Mouse (Mus musculus): ENCODE results near the gene Tmem35b. TPM values are rescaled to one million over a fixed set of nuclear protein-coding genes. Genes with fewer than 3 reads are reported as not detected.
"Not testable (repeated sequence)": the region's sequence is repeated elsewhere in the genome, so short reads cannot be mapped to it uniquely, and the experiment has no call there.

The Tmem35b gene
- polyA plus RNA-seq (2015; fragmentation: Nextera tagmentation; extraction: Ambion mirVana): 14.2 and 14.4 TPM in 2 replicates

GRCm38 (mm10) chr4:127123391-127123790 is at the start of gene Tmem35b:
Gene Tmem35b, plus strand, starts transcription at chr4:127123691.
- no peaks in the 10 kb centered on the region for H3K9me3 ChIP-seq (replicated peaks; ENCODE audit: control insufficient read depth, low read length)
- 89% methylated on average over 5 of the region's 5 CpGs for WGBS
- no peak within 1 kb of the TSS for H3K4me3 ChIP-seq (ENCODE audit: low read length)
- H3K36me3 ChIP-seq (ENCODE audit: control insufficient read depth, insufficient read depth): peaks cover 7% of the 10 kb centered on the region; the same call in 1 of the 2 replicates
- H3K4me2 ChIP-seq (ENCODE audit: low read depth, low read length): no peak within 1 kb of the TSS
- peaks cover 6% of the 10 kb centered on the region for H3K4me1 ChIP-seq (ENCODE audit: control insufficient read depth, insufficient read depth, low read length)
- H3K27ac ChIP-seq (ENCODE audit: low read length): no peak within 1 kb of the TSS
- H3K9ac ChIP-seq (ENCODE audit: low read length): no peak within 1 kb of the TSS
- no peak for ATAC-seq (replicated peaks; ENCODE audit: extremely low read depth, insufficient read depth, low FRiP score)
- H3K27me3 ChIP-seq (ENCODE audit: control insufficient read depth, insufficient read depth, low read length): no peaks in the 10 kb centered on the region

GRCm38 (mm10) chr4:127074915-127075314 is 48.6 kb upstream of the Tmem35b start:
- 52% methylated on average over 1 of the region's 1 CpGs for WGBS
- no peaks in the 10 kb centered on the region for H3K36me3 ChIP-seq (ENCODE audit: control insufficient read depth, insufficient read depth)
- no peak for ATAC-seq (replicated peaks; ENCODE audit: extremely low read depth, insufficient read depth, low FRiP score)
- no peaks in the 10 kb centered on the region for H3K27me3 ChIP-seq (ENCODE audit: control insufficient read depth, insufficient read depth, low read length)
- H3K4me2 ChIP-seq (ENCODE audit: low read depth, low read length): no peak overlapping the region
- no peak overlapping the region for H3K9ac ChIP-seq (ENCODE audit: low read length)
- no peak overlapping the region for H3K27ac ChIP-seq (ENCODE audit: low read length)
- peaks cover 5% of the 10 kb centered on the region for H3K4me1 ChIP-seq (ENCODE audit: control insufficient read depth, insufficient read depth, low read length)
- H3K9me3 ChIP-seq (replicated peaks; ENCODE audit: control insufficient read depth, low read length): no peaks in the 10 kb centered on the region
- no peak overlapping the region for H3K4me3 ChIP-seq (ENCODE audit: low read length)

- Histone ChIP-seq H3K9ac (ENCODE audit: low read length) (peak within 1 kb of the TSS; percentile 81), H3K36me3 (ENCODE audit: control insufficient read depth, insufficient read depth) (no peaks in the 10 kb centered on the region), H3K9me3 (replicated peaks; ENCODE audit: control insufficient read depth, low read length) (no peaks in the 10 kb centered on the region), H3K27ac (ENCODE audit: low read length) (peak within 1 kb of the TSS; percentile 86), H3K4me3 (ENCODE audit: low read length) (peak within 1 kb of the TSS; percentile 66), H3K4me2 (ENCODE audit: low read depth, low read length) (peak within 1 kb of the TSS; percentile 94), H3K4me1 (ENCODE audit: control insufficient read depth, insufficient read depth, low read length) (peaks cover 5% of the 10 kb centered on the region), H3K27me3 (ENCODE audit: control insufficient read depth, insufficient read depth, low read length) (no peaks in the 10 kb centered on the region)
- WGBS: under 1% methylated on average over 46 of the region's 46 CpGs
- ATAC-seq (replicated peaks; ENCODE audit: extremely low read depth, insufficient read depth, low FRiP score): peak; percentile 98
These were observed 46.5 kb upstream of the Tmem35b start, which contains the start of gene Zmym6 for GRCm38 (mm10) chr4:127076875-127077548. Gene Zmym6, plus strand, starts transcription at chr4:127077383.

- 47% methylated on average over 1 of the region's 1 CpGs for WGBS
- H3K4me3 ChIP-seq (ENCODE audit: low read length): no peak overlapping the region
- no peak overlapping the region for H3K9ac ChIP-seq (ENCODE audit: low read length)
- no peaks in the 10 kb centered on the region for H3K9me3 ChIP-seq (replicated peaks; ENCODE audit: control insufficient read depth, low read length)
- H3K36me3 ChIP-seq (ENCODE audit: control insufficient read depth, insufficient read depth): no peaks in the 10 kb centered on the region
- H3K27me3 ChIP-seq (ENCODE audit: control insufficient read depth, insufficient read depth, low read length): no peaks in the 10 kb centered on the region
- H3K27ac ChIP-seq (ENCODE audit: low read length): no peak overlapping the region
- no peak overlapping the region for H3K4me2 ChIP-seq (ENCODE audit: low read depth, low read length)
- no peak for ATAC-seq (replicated peaks; ENCODE audit: extremely low read depth, insufficient read depth, low FRiP score)
- peaks cover 5% of the 10 kb centered on the region for H3K4me1 ChIP-seq (ENCODE audit: control insufficient read depth, insufficient read depth, low read length)
These were observed 42.7 kb upstream of the Tmem35b start for GRCm38 (mm10) chr4:127080806-127081205.

- no peak overlapping the region for H3K4me3 ChIP-seq (ENCODE audit: low read length)
- H3K9me3 ChIP-seq (replicated peaks; ENCODE audit: control insufficient read depth, low read length): no peaks in the 10 kb centered on the region
- H3K27ac ChIP-seq (ENCODE audit: low read length): no peak overlapping the region
- H3K4me1 ChIP-seq (ENCODE audit: control insufficient read depth, insufficient read depth, low read length): peaks cover under 1% of the 10 kb centered on the region
- no peaks in the 10 kb centered on the region for H3K27me3 ChIP-seq (ENCODE audit: control insufficient read depth, insufficient read depth, low read length)
- WGBS: 64% methylated on average over 2 of the region's 2 CpGs
- no peak overlapping the region for H3K9ac ChIP-seq (ENCODE audit: low read length)
- no peak overlapping the region for H3K4me2 ChIP-seq (ENCODE audit: low read depth, low read length)
- no peaks in the 10 kb centered on the region for H3K36me3 ChIP-seq (ENCODE audit: control insufficient read depth, insufficient read depth)
- ATAC-seq (replicated peaks; ENCODE audit: extremely low read depth, insufficient read depth, low FRiP score): no peak
These were observed 40.4 kb upstream of the Tmem35b start for GRCm38 (mm10) chr4:127083131-127083530.

- H3K27me3 ChIP-seq (ENCODE audit: control insufficient read depth, insufficient read depth, low read length): no peaks in the 10 kb centered on the region
- no peaks in the 10 kb centered on the region for H3K4me1 ChIP-seq (ENCODE audit: control insufficient read depth, insufficient read depth, low read length)
- H3K4me2 ChIP-seq (ENCODE audit: low read depth, low read length): no peak overlapping the region
- WGBS: 77% methylated on average over 1 of the region's 1 CpGs
- H3K9me3 ChIP-seq (replicated peaks; ENCODE audit: control insufficient read depth, low read length): no peaks in the 10 kb centered on the region
- peaks cover 2% of the 10 kb centered on the region; the same call in 1 of the 2 replicates for H3K36me3 ChIP-seq (ENCODE audit: control insufficient read depth, insufficient read depth)
- ATAC-seq (replicated peaks; ENCODE audit: extremely low read depth, insufficient read depth, low FRiP score): no peak
- no peak overlapping the region for H3K9ac ChIP-seq (ENCODE audit: low read length)
- no peak overlapping the region for H3K27ac ChIP-seq (ENCODE audit: low read length)
- H3K4me3 ChIP-seq (ENCODE audit: low read length): no peak overlapping the region
These were observed 37.7 kb upstream of the Tmem35b start for GRCm38 (mm10) chr4:127085761-127086160.

- no peak overlapping the region for H3K9ac ChIP-seq (ENCODE audit: low read length)
- no peak overlapping the region for H3K27ac ChIP-seq (ENCODE audit: low read length)
- no peak overlapping the region for H3K4me2 ChIP-seq (ENCODE audit: low read depth, low read length)
- no peak overlapping the region for H3K4me3 ChIP-seq (ENCODE audit: low read length)
- H3K36me3 ChIP-seq (ENCODE audit: control insufficient read depth, insufficient read depth): peaks cover 2% of the 10 kb centered on the region; the same call in 1 of the 2 replicates
- H3K9me3 ChIP-seq (replicated peaks; ENCODE audit: control insufficient read depth, low read length): no peaks in the 10 kb centered on the region
- no peak for ATAC-seq (replicated peaks; ENCODE audit: extremely low read depth, insufficient read depth, low FRiP score)
- no peaks in the 10 kb centered on the region for H3K27me3 ChIP-seq (ENCODE audit: control insufficient read depth, insufficient read depth, low read length)
- 89% methylated on average over 1 of the region's 1 CpGs for WGBS
- no peaks in the 10 kb centered on the region for H3K4me1 ChIP-seq (ENCODE audit: control insufficient read depth, insufficient read depth, low read length)
These were observed 32.3 kb upstream of the Tmem35b start for GRCm38 (mm10) chr4:127091188-127091587.

- ATAC-seq (replicated peaks; ENCODE audit: extremely low read depth, insufficient read depth, low FRiP score): no peak
- WGBS: 80% methylated on average over 4 of the region's 4 CpGs
- Histone ChIP-seq H3K4me3 (ENCODE audit: low read length) (no peak overlapping the region), H3K4me1 (ENCODE audit: control insufficient read depth, insufficient read depth, low read length) (no peaks in the 10 kb centered on the region), H3K36me3 (ENCODE audit: control insufficient read depth, insufficient read depth) (no peaks in the 10 kb centered on the region; the same call in 1 of the 2 replicates), H3K9me3 (replicated peaks; ENCODE audit: control insufficient read depth, low read length) (no peaks in the 10 kb centered on the region), H3K4me2 (ENCODE audit: low read depth, low read length) (no peak overlapping the region), H3K9ac (ENCODE audit: low read length) (no peak overlapping the region), H3K27ac (ENCODE audit: low read length) (no peak overlapping the region), H3K27me3 (ENCODE audit: control insufficient read depth, insufficient read depth, low read length) (no peaks in the 10 kb centered on the region)
These were observed 28.4 kb upstream of the Tmem35b start for GRCm38 (mm10) chr4:127095090-127095489.

- H3K27ac ChIP-seq (ENCODE audit: low read length); ATAC-seq (replicated peaks; ENCODE audit: extremely low read depth, insufficient read depth, low FRiP score); H3K36me3 ChIP-seq (ENCODE audit: control insufficient read depth, insufficient read depth); H3K4me1 ChIP-seq (ENCODE audit: control insufficient read depth, insufficient read depth, low read length); H3K9me3 ChIP-seq (replicated peaks; ENCODE audit: control insufficient read depth, low read length); H3K4me3 ChIP-seq (ENCODE audit: low read length); H3K27me3 ChIP-seq (ENCODE audit: control insufficient read depth, insufficient read depth, low read length); H3K4me2 ChIP-seq (ENCODE audit: low read depth, low read length); H3K9ac ChIP-seq (ENCODE audit: low read length): not testable (repeated sequence)
- 91% methylated on average over 1 of the region's 2 CpGs for WGBS
These were observed 23.9 kb upstream of the Tmem35b start for GRCm38 (mm10) chr4:127099552-127099951.

Data from heart, embryonic 16.5 days (tissue).